Mouse (Mus musculus) embryonic fibroblast, embryonic 13.5 days (primary cell): ENCODE measurements at regions not wholly inside any gene's neighbourhood (a gene's known extent, or its start where the extent isn't known, plus 50 kb on each side); places are given as distances from the start of the nearest gene placed in this dataset.

ENCODE experiments used
- CTCF ChIP-seq: IDR thresholded peaks from 2 replicates; pipeline ENCODE4 v1.5.1; 2011; ENCODE audit warnings: mild to moderate bottlenecking, control low read depth, low read length, moderate library complexity, borderline replicate concordance; ENCODE audit not compliant: insufficient read depth
- POLR2A ChIP-seq: IDR thresholded peaks from 2 replicates; pipeline ENCODE4 v1.6.1; 2011; ENCODE audit warnings: low read depth, mild to moderate bottlenecking, control low read depth, low read length, moderate library complexity

- no peak for TF ChIP-seq CTCF
- no peak for TF ChIP-seq POLR2A
These were observed 147.3 kb upstream of the Usp24 start for GRCm38 (mm10) chr4:106168741-106169140.
